ENCODE assay signal across 14 mouse cellular contexts in the genomic region with DNA sequence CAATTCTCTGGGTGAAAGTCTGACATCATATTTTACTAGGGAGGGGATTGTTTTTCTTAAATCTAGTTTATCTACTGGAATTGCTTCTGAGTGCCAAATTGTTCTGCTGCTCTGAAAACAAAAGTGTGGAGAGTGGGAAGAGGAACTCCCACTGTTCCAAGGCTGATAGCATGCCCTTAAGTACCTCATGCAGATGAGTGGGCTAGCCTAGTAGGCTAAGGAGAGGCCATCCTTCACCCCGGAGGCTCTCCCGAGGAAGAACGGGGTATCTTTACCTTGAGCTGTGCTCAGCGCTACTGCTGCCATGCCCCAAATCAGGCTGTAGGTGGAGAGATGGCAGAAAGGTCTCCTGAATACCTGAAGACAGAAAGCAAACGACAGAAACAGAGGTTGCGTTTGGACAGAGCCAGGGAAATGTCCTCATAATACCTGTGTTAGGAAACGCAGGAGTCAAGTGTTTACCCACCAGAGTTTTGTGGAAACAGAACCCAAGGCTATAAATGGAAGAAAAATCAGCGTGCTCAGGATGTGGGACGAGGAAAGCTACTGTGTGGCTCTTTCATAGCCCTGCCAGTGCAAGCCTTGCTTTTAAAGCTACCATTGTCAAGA. TPM values are rescaled to one million over a fixed set of nuclear protein-coding genes. Genes with fewer than 3 reads are reported as not detected.
DNase-seq lines count a peak whose midpoint lies in the region; ATAC-seq and TF ChIP-seq lines count a peak whose summit lies in the region.
"Had no signal": no experiment of that assay in that cellular context is flagged by ENCODE, and none has a peak within 500 bp of the region (broad histone marks: within the 10 kb centered on the region; RNA-seq: fewer than 3 reads in every experiment).

No protein-coding gene starts in this region.

- peaks cover 25% of the 10 kb centered on the region; the same call in 1 of the 2 replicates for H3K4me1 ChIP-seq in lung, postnatal 0 days (ENCODE audit: insufficient read depth, low read depth, low read length)
- H3K4me1 ChIP-seq: liver, embryonic 13.5 days had no signal

- H3K9me3 ChIP-seq in lung, postnatal 0 days (ENCODE audit: low read length) = no peaks in the 10 kb centered on the region
- H3K9me3 ChIP-seq: liver, embryonic 13.5 days had no signal

- no peak overlapping the region; the same call in 1 of the 2 replicates for H3K4me3 ChIP-seq in layer of hippocampus, adult 2 months
- H3K4me3 ChIP-seq in lung, postnatal 0 days (ENCODE audit: low read depth, low read length) = no peak overlapping the region
- H3K4me3 ChIP-seq: liver, embryonic 13.5 days had no signal

- no peak overlapping the region for H3K9ac ChIP-seq in lung, postnatal 0 days (replicated peaks; ENCODE audit: low read depth)
- H3K9ac ChIP-seq: liver, embryonic 13.5 days had no signal

- H3K36me3 ChIP-seq in lung, postnatal 0 days (ENCODE audit: insufficient read depth, low read length) = no peaks in the 10 kb centered on the region
- H3K36me3 ChIP-seq: liver, embryonic 13.5 days had no signal

- ATAC-seq in frontal cortex, adult (ENCODE audit: low TSS enrichment) = peak; percentile 64
- ATAC-seq in lung, postnatal 0 days = peak; percentile 62
- ATAC-seq: intestine, postnatal 0 days had no signal

- DNase-seq in frontal cortex, adult 2 months (ENCODE audit: extremely low spot score in 1 of 2, low spot score in 1 of 2) = no peak
- no peak for DNase-seq in layer of hippocampus, adult 2 months (ENCODE audit: low spot score in 2 of 2)
- DNase-seq in layer of hippocampus, postnatal 14 days (ENCODE audit: low spot score in 2 of 2) = no peak
- DNase-seq in ZHBTc4 (ENCODE audit: low read depth, low spot score) = peak; percentile 18
- peak; percentile 78 for DNase-seq in lung, postnatal 0 days (ENCODE audit: low spot score)
- no peak for DNase-seq in layer of hippocampus, adult 9-10 months (ENCODE audit: low spot score)
- no peak for DNase-seq in right cerebral cortex, postnatal 36 days (ENCODE audit: low spot score in 2 of 2)
- DNase-seq: adrenal gland, postnatal 10 days; embryo, embryonic 11 days; kidney, postnatal 25 days; liver, embryonic 13.5 days; thymus, adult 2 months had no signal

- H3K27me3 ChIP-seq in lung, postnatal 0 days (replicated peaks; ENCODE audit: insufficient read depth, low read length) = no peaks in the 10 kb centered on the region
- H3K27me3 ChIP-seq: liver, embryonic 13.5 days had no signal

- WGBS in lung, postnatal 0 days = 39% methylated on average over 9 of the region's 9 CpGs

- H3K27ac ChIP-seq in layer of hippocampus, adult 2 months = peak overlapping the region; percentile 61
- peak overlapping the region; percentile 82 for H3K27ac ChIP-seq in lung, postnatal 0 days (ENCODE audit: low read length)
- H3K27ac ChIP-seq: liver, embryonic 13.5 days had no signal

- peak overlapping the region; percentile 32 for H3K4me2 ChIP-seq in lung, postnatal 0 days (replicated peaks; ENCODE audit: low read depth, low read length)
- H3K4me2 ChIP-seq: liver, embryonic 13.5 days had no signal

- peak; percentile 49 for TF ChIP-seq EP300 in lung, postnatal 0 days (IDR thresholded peaks at IDR 0.05)

- peak; percentile 33; the same call in 1 of the 2 replicates for TF ChIP-seq CTCF in layer of hippocampus, adult 2 months (conservative IDR thresholded peaks at IDR 0.05)
- TF ChIP-seq CTCF in lung, postnatal 0 days (IDR thresholded peaks at IDR 0.05) = peak; percentile 36

RNA-seq across cellular contexts. Expression of gene Cd200, which starts 8.8 kb away (rescaled TPM):
- polyA plus RNA-seq in frontal cortex, adult 2 months (2012; rRNA removed) = 95.4 and 112 TPM in 2 replicates
- total RNA-seq in layer of hippocampus, adult 2 months (2021) = 10 to 100 TPM; 75.7 to 76.2 TPM
- total RNA-seq in layer of hippocampus, postnatal 14 days (2021) = 100 to 1,000 TPM; 113 to 117 TPM
- polyA plus RNA-seq in lung, postnatal 0 days (2015; fragmentation: Nextera tagmentation; extraction: Ambion mirVana) = 338 and 424 TPM in 2 replicates

Comparison
In these comparisons a context has a peak if more than half of its experiments do, and no peak if none do; other contexts are left out.
1. DNase-seq: peak in ZHBTc4 (single experiment) and lung, postnatal 0 days (single experiment); none in frontal cortex, adult 2 months (0 of 2), layer of hippocampus, adult 2 months (0 of 2), layer of hippocampus, postnatal 14 days (0 of 2), layer of hippocampus, adult 9-10 months (single experiment) and right cerebral cortex, postnatal 36 days (0 of 2).